Mouse (Mus musculus) CH12.LX (cell line): ENCODE results near the gene Ppm1k. TPM values are rescaled to one million over a fixed set of nuclear protein-coding genes. Genes with fewer than 3 reads are reported as not detected.

Experiments
- DNase-seq: peaks from one replicate; pipeline ENCODE4 v3.0.0-alpha.2; 2013; ENCODE audit errors: extremely low read depth
- H3K27ac ChIP-seq: 2 replicates; pipeline ENCODE4 v1.5.1; 2012; ENCODE audit warnings: low read depth, mild to moderate bottlenecking, control low read depth, moderate library complexity; ENCODE audit not compliant: insufficient read depth
- H3K27me3 ChIP-seq: replicated peaks from 2 replicates; pipeline ENCODE3; 2012; ENCODE audit warnings: inconsistent platforms
- H3K36me3 ChIP-seq, 2 experiments: replicated peaks in 1 of 2; 2 replicates each; pipeline versions ENCODE3 to v1.6.1; 2012; ENCODE audit warnings: inconsistent platforms in 1 of 2, low read length in 1 of 2, mild to moderate bottlenecking in 1 of 2, mixed read lengths in 1 of 2, moderate library complexity in 1 of 2; ENCODE audit not compliant: control insufficient read depth in 1 of 2, insufficient read depth in 1 of 2
- H3K4me1 ChIP-seq, 2 experiments: 2 replicates each; pipeline ENCODE4 v1.6.1; 2012; ENCODE audit warnings: inconsistent platforms in 1 of 2, moderate library complexity in 1 of 2; ENCODE audit not compliant: insufficient read depth in 2 of 2, control insufficient read depth in 1 of 2
- H3K4me2 ChIP-seq: 2 replicates; pipeline ENCODE4 v1.6.1; 2012; ENCODE audit warnings: low read depth, mild to moderate bottlenecking, control low read depth; ENCODE audit not compliant: poor library complexity, insufficient read depth, severe bottlenecking
- H3K4me3 ChIP-seq, 3 experiments: fragments of 150-350 bp in 1 of 3; sonication (generic) in 1 of 3; replicated peaks in 1 of 3; 2 replicates each; pipeline versions ENCODE3 to v1.5.1; 2011 to 2012; ENCODE audit warnings: low read depth in 2 of 3, low read length in 2 of 3, mild to moderate bottlenecking in 2 of 3, moderate library complexity in 2 of 3, control low read depth in 1 of 3, improper control_type of control experiment in 1 of 3, inconsistent platforms in 1 of 3, mixed read lengths in 1 of 3; ENCODE audit not compliant: poor library complexity in 1 of 3
- H3K79me2 ChIP-seq: replicated peaks from 2 replicates; pipeline ENCODE4 v1.6.1; 2012; ENCODE audit warnings: mild to moderate bottlenecking, moderate library complexity; ENCODE audit not compliant: control insufficient read depth, poor library complexity, insufficient read depth, severe bottlenecking; ENCODE audit errors: extremely low read depth
- H3K9ac ChIP-seq: 2 replicates; pipeline ENCODE4 v1.6.1; 2012; ENCODE audit warnings: low read depth, mild to moderate bottlenecking, control low read depth, moderate library complexity; ENCODE audit not compliant: insufficient read depth
- H3K9me3 ChIP-seq: replicated peaks from 2 replicates; pipeline ENCODE3; 2012; ENCODE audit warnings: low read length, inconsistent platforms, mixed read lengths
- BHLHE40 ChIP-seq: IDR thresholded peaks from 2 replicates; pipeline ENCODE4 v1.6.1; 2011; ENCODE audit warnings: mild to moderate bottlenecking, low read depth, low read length, improper control_type of control experiment
- CHD1 ChIP-seq: IDR thresholded peaks from 2 replicates; pipeline ENCODE4 v1.6.1; 2012; ENCODE audit warnings: low read depth, low read length, improper control_type of control experiment, inconsistent platforms
- CHD2 ChIP-seq: IDR thresholded peaks from 2 replicates; pipeline ENCODE4 v1.6.1; 2011; ENCODE audit warnings: low read length, improper control_type of control experiment
- E2F4 ChIP-seq: IDR thresholded peaks from 2 replicates; pipeline ENCODE4 v1.6.1; 2011; ENCODE audit warnings: low read depth, low read length, improper control_type of control experiment; ENCODE audit not compliant: insufficient replicate concordance
- ELF1 ChIP-seq: IDR thresholded peaks from 2 replicates; pipeline ENCODE4 v1.6.1; 2014; ENCODE audit warnings: low read depth, mild to moderate bottlenecking, inconsistent platforms, low read length, improper control_type of control experiment
- EP300 ChIP-seq: IDR thresholded peaks from 2 replicates; pipeline ENCODE4 v1.6.1; 2011; ENCODE audit warnings: low read length, improper control_type of control experiment
- ETS1 ChIP-seq: conservative IDR thresholded peaks from 2 replicates; pipeline ENCODE4 v1.6.1; 2012; ENCODE audit warnings: low read depth, mild to moderate bottlenecking, inconsistent platforms, low read length, improper control_type of control experiment, moderate library complexity
- HCFC1 ChIP-seq: IDR thresholded peaks from 2 replicates; pipeline ENCODE4 v1.6.1; 2012; ENCODE audit warnings: low read depth, mild to moderate bottlenecking, inconsistent platforms, low read length, improper control_type of control experiment
- IRF4 ChIP-seq: IDR thresholded peaks from 2 replicates; pipeline ENCODE4 v1.6.1; 2014; ENCODE audit warnings: low read depth, mild to moderate bottlenecking, inconsistent platforms, low read length, improper control_type of control experiment
- JUN ChIP-seq: IDR thresholded peaks from 2 replicates; pipeline ENCODE4 v1.6.1; 2011; ENCODE audit warnings: low read depth, mild to moderate bottlenecking, low read length, improper control_type of control experiment, moderate library complexity; ENCODE audit not compliant: insufficient read depth
- JUND ChIP-seq: conservative IDR thresholded peaks from 2 replicates; pipeline ENCODE4 v1.6.1; 2011; ENCODE audit warnings: low read depth, low read length, improper control_type of control experiment
- MAFK ChIP-seq: IDR thresholded peaks from 2 replicates; pipeline ENCODE4 v1.6.1; 2011; ENCODE audit warnings: low read length, improper control_type of control experiment; ENCODE audit not compliant: insufficient replicate concordance
- MAX ChIP-seq: IDR thresholded peaks from 2 replicates; pipeline ENCODE4 v1.6.1; 2011; ENCODE audit warnings: low read length, improper control_type of control experiment
- MEF2A ChIP-seq: IDR thresholded peaks from 2 replicates; pipeline ENCODE4 v1.6.1; 2014; ENCODE audit warnings: low read depth, mild to moderate bottlenecking, inconsistent platforms, low read length, improper control_type of control experiment, borderline replicate concordance
- MXI1 ChIP-seq: IDR thresholded peaks from 2 replicates; pipeline ENCODE4 v1.6.1; 2011; ENCODE audit warnings: mild to moderate bottlenecking, low read depth, low read length, improper control_type of control experiment
- MYC ChIP-seq: IDR thresholded peaks from 2 replicates; pipeline ENCODE4 v1.6.1; 2011; ENCODE audit warnings: low read depth, mild to moderate bottlenecking, improper control_type of control experiment, low read length
- PAX5 ChIP-seq: IDR thresholded peaks from 2 replicates; pipeline ENCODE4 v1.6.1; 2012; ENCODE audit warnings: low read length, inconsistent platforms, mixed read lengths
- POLR2A ChIP-seq: IDR thresholded peaks from 2 replicates; pipeline ENCODE4 v1.6.1; 2011; ENCODE audit warnings: low read depth, mild to moderate bottlenecking, improper control_type of control experiment, low read length
- RCOR1 ChIP-seq: conservative IDR thresholded peaks from 2 replicates; pipeline ENCODE4 v1.6.1; 2012; ENCODE audit warnings: low read depth, mild to moderate bottlenecking, inconsistent platforms, low read length, improper control_type of control experiment
- SIN3A ChIP-seq: IDR thresholded peaks from 2 replicates; pipeline ENCODE4 v1.6.1; 2012; ENCODE audit warnings: low read length, improper control_type of control experiment, inconsistent platforms
- SMC3 ChIP-seq: IDR thresholded peaks from 2 replicates; pipeline ENCODE4 v1.6.1; 2011; ENCODE audit warnings: low read depth, low read length, improper control_type of control experiment
- TCF12 ChIP-seq: IDR thresholded peaks from 2 replicates; pipeline ENCODE4 v1.6.1; 2014; ENCODE audit warnings: low read depth, mild to moderate bottlenecking, inconsistent platforms, low read length, improper control_type of control experiment
- UBTF ChIP-seq: IDR thresholded peaks from 2 replicates; pipeline ENCODE4 v1.6.1; 2012; ENCODE audit warnings: low read depth, mild to moderate bottlenecking, inconsistent platforms, low read length, improper control_type of control experiment, moderate library complexity
- USF1 ChIP-seq: IDR thresholded peaks from 2 replicates; pipeline ENCODE4 v1.6.1; 2014; ENCODE audit warnings: low read depth, mild to moderate bottlenecking, inconsistent platforms, low read length, improper control_type of control experiment
- ZNF384 ChIP-seq: IDR thresholded peaks from 2 replicates; pipeline ENCODE4 v1.6.1; 2012; ENCODE audit warnings: low read depth, low read length, improper control_type of control experiment, inconsistent platforms
- dilution Hi-C: fragments of 300-500 bp; cut with MboI; formaldehyde crosslinking; loops from 2 replicates; pipeline ENCODE4 v1.14.3; 2020; ENCODE audit warnings: low sequenced_read_pairs; ENCODE audit not compliant: extremely low pct_unique_long_range_greater_than_20kb, extremely low pct_ligation_motif_present
- in situ Hi-C: fragments of 300-500 bp; cut with MboI; formaldehyde crosslinking; loops from 3 replicates; pipeline ENCODE4 v1.14.3; 2019; ENCODE audit warnings: low sequenced_read_pairs, low pct_ligation_motif_present, low pct_unique_long_range_greater_than_20kb, mixed read lengths
- polyA plus RNA-seq: library from polyadenylated mRNA; unstranded; fragments of >175 nt; gene quantifications from 2 replicates; pipeline ENCODE4 v1.2.1, GENCODE M21; 2012; ENCODE audit warnings: low read depth; ENCODE audit not compliant: insufficient read length
- total RNA-seq, 2 experiments: library from RNA; depleted of rRNA; stranded (reverse); fragments of 300-350 nt in 1 of 2; fragments of >200 nt in 1 of 2; gene quantifications; 2 replicates each; pipeline ENCODE4 v1.2.3; 2012 to 2014

The Ppm1k gene
- total and polyA plus RNA-seq, 3 experiments, result 10.5 to 17.1 (median 15.1) TPM

- dilution Hi-C loops, result no loop called here
- peak; percentile 71 for DNase-seq
- TF ChIP-seq ZNF384, result no peak
- no peak for TF ChIP-seq E2F4
- 0 out of 2 replicates have a peak, but pooled peaks have one; percentile 11 for TF ChIP-seq MAFK
- no peak for TF ChIP-seq POLR2A
- no peak for TF ChIP-seq SMC3
- TF ChIP-seq MAX, result no peak
- TF ChIP-seq ELF1, result no peak
- 0 out of 2 replicates have a peak, but pooled peaks have one; percentile 63 for TF ChIP-seq CHD1
- TF ChIP-seq TCF12, result peak; percentile 44; the same call in 1 of the 2 replicates
- peak; percentile 63; the same call in 1 of the 2 replicates for TF ChIP-seq MEF2A
- TF ChIP-seq RCOR1, result peak; percentile 54; the same call in 1 of the 2 replicates
- TF ChIP-seq EP300, result peak; percentile 82
- TF ChIP-seq CHD2, result no peak
- TF ChIP-seq IRF4, result peak; percentile 86
- TF ChIP-seq UBTF, result no peak
- no peak for TF ChIP-seq MYC
- TF ChIP-seq JUN, result no peak
- TF ChIP-seq JUND, result 0 out of 2 replicates have a peak, but pooled peaks have one; percentile 21
- TF ChIP-seq PAX5, result no peak
- TF ChIP-seq HCFC1, result no peak; the same call in 1 of the 2 replicates
- TF ChIP-seq MXI1, result 0 out of 2 replicates have a peak, but pooled peaks have one; percentile 46
- no peak for TF ChIP-seq USF1
- peak; percentile 71 for TF ChIP-seq ETS1
- peak; percentile 65 for TF ChIP-seq SIN3A
- peak; percentile 28; the same call in 1 of the 2 replicates for TF ChIP-seq BHLHE40
- no peaks in the 10 kb centered on the region for H3K9me3 ChIP-seq
- no peaks in the 10 kb centered on the region for H3K27me3 ChIP-seq
- H3K27ac ChIP-seq, result no peak overlapping the region
- peaks cover 4 to 15% of the 10 kb centered on the region in 2 experiments; a peak in 3 of 4 replicates for H3K4me1 ChIP-seq
- peak overlapping the region; percentile 49 to 83 (median 52) for H3K4me3 ChIP-seq
- in situ Hi-C loops, result no loop called here
- peaks cover 5 to 10% of the 10 kb centered on the region in 2 experiments for H3K36me3 ChIP-seq
- peak overlapping the region; percentile 83; the same call in 1 of the 2 replicates for H3K4me2 ChIP-seq
- no peaks in the 10 kb centered on the region for H3K79me2 ChIP-seq
- peak overlapping the region; percentile 33 for H3K9ac ChIP-seq
Measured at GRCm38 (mm10) chr6:57582356-57582755, 47.1 kb upstream of the Ppm1k start.
